Mouse (Mus musculus) adrenal gland, postnatal 14 days (tissue): ENCODE measurements around the gene C8a. TPM values are rescaled to one million over a fixed set of nuclear protein-coding genes. Genes with fewer than 3 reads are reported as not detected.
A peak's percentile ranks its signal among the peaks of the same experiment; 100 is the strongest.

Experiments used
- DNase-seq: peaks from one replicate; pipeline ENCODE4 v3.0.0; 2021; ENCODE audit warnings: mixed read lengths
- long read RNA-seq, 2 experiments: library from polyadenylated mRNA; stranded (forward); transcript quantifications; one replicate each; pipeline ENCODE4 v2.0.0; 2021
- total RNA-seq: library from RNA; stranded (reverse); gene quantifications from 2 replicates; pipeline ENCODE4 v1.2.3, GENCODE M21; 2021

C8a gene
- 0.64 and 20.3 TPM in 2 replicates for total RNA-seq
- long read RNA-seq, experiment 1 = 0 reads
- long read RNA-seq, experiment 2, transcript C8a-202 (11 exons, 3,617 nt) = major isoform, 7 of 16 reads
- long read RNA-seq, experiment 2, partial matches to known transcripts = 2 of 16 reads
- long read RNA-seq, experiment 2, other reads (novel, unspliced or antisense) = 7 of 16 reads

GRCm38 (mm10) chr4:104876323-104876722 lies at the start of gene C8a:
C8a (minus strand) TSS chr4:104876398.
- no peak for DNase-seq

DNA sequence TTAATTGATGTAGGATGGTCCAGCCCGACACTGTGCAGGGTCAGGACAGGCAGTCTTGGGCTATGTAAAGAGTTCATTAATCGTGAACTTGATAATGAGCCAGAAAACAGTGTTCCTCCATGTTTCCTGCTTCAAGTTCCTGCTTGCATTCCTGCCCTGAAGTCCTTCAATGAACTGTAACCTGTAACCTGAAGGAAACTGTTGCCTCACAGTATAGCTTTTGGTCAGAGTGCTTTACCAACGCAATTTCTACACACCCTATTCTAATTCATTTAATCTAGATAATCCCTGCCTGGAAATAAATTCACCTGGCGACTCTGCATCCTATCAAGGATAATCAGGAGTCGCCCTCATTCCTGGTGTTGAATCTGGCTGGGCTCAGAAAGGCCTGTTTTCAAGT lies 49.2 kb upstream of the C8a start:
- DNase-seq = no peak

- no peak for DNase-seq
Observed at GRCm38 (mm10) chr4:104918017-104918416, 41.8 kb upstream of the C8a start.

GRCm38 (mm10) chr4:104914711-104915247 lies 38.6 kb upstream of the C8a start:
- DNase-seq = peak; percentile 32

- no peak for DNase-seq
Observed at GRCm38 (mm10) chr4:104913291-104914129, 37.3 kb upstream of the C8a start, which contains the start of gene Fyb2. Fyb2 (plus strand) TSS chr4:104913456.

GRCm38 (mm10) chr4:104911685-104912084 lies 35.5 kb upstream of the C8a start:
- DNase-seq = peak; percentile 92

- DNase-seq = no peak
Observed at GRCm38 (mm10) chr4:104905049-104905448, 28.9 kb upstream of the C8a start.

DNA sequence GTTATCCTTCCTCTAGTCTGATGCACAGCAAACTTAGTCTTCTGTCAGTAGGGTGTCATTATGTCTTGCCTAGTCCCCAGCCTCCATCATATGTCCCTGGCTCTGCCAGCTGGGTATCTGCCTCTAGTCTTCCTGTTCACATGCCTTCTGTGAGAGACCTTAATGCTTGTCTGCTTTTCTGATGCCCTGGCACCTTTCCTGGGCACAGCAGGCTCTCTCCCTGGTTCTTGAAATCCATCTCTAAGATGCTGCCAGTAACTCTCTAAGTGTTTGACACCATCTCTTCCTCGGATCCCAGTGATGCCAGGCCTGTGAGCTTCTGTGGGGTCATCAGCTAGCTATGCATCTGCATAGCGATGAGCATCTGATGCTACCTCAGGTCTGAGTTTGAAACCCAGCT lies 26.6 kb upstream of the C8a start:
- no peak for DNase-seq

DNA sequence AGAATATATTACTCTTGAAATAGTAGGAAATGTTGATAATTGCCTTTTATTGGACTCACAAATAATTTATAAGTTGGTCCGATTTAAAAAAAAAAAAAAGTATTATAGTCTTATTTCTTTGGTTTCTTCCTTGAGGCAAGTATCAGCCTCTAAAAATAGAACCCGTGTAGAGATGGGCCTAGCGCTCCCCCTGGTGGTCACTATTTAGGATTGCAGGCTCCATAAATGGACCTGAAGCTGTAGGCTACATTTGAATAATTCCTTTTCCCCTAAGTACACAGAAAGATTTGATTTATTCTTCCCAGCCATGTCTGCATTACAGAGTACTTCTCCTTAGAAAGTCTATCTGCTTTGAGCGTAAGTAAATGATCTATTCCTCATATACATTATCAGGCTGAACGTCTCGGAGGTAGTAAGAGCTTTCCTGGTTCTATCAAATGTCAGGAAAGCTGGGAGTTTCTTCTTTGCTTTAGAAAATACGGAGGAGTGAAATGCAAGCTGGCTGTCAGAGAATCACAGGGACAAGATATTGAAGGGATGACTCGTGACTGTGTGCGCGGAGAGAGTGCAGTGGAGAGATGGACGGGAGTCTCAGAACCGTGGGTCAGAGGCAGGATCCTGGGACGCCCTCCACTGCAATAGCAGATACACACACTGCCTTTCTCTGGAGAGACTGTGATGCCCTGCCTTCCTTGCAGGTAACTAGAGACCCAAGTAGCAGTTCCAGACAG lies 18.0 kb upstream of the C8a start:
- DNase-seq = peak; percentile 74

DNA sequence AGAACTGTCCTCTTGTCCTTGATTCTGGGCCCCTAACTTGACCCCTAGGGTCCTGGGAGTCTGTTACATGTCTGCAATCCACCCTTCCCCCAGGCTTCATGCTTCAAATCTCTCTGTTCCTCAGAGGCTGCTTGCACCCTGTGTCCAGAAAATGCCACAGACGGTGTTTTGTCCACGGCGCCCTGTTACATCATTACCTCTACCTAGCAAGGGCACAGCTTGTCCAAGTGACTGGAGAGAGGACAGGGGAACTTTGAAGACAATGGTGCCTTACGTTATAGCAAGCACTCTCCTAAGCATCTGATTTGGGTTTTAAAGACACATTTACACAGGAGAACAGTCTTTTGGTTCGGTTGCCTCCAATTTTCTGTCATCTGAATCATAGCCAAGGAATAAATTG lies 17.4 kb upstream of the C8a start:
- DNase-seq = no peak

DNA sequence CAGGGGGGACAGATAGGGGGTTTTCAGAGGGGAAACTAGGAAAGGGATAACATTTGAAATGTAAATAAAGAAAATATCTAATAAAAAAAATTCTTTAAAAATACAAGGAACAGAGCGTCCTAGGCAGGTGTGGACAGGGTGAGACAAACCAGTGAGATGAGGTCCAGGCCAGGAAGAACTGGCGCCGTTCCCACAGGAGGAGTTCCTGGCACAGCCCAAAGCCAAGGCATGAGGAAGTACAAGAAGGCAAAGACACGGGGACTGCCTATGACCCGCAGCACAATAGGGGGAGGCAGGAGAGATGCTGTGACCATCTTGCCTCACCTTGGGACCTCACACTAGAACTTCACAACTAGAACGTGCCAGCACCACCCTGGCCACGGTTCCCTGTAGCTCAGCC lies 15.5 kb upstream of the C8a start:
- peak; percentile 20 for DNase-seq

DNA sequence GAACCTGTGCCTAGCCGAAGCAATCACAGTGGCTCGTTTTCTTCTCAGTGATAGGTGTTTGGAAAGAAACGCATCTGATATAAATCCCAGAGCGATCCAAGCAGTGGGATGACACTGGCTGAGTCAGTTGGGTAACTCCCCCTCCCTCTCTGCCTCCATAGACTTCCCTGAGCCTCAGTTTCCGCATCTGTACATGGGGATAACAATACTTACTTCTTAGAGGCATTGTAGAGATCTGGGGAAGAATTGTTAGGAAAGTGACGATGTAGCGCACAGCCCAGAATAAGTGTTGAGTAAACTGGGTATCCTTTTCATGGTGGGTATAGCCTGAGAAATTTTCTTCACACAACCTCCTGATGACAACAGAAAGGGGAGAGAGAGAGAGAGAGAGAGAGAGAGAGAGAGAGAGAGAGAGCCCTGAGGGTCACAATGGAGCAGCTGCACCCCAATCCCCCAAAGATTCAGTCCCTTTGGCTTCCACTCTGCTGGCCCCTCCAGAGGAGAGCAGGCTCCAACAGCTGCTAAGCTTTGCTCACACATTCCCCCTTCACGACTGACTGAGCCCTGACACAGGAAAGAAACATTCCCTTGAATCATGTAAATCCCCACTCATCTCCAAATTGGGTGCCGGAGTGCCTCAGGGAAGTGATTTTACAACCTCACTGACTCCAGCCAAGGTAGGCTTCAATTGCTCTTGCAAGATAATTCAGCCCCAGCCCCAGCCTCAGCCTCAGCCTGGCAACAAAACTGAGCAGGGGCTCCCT lies 12.5 kb upstream of the C8a start:
- DNase-seq = no peak

GRCm38 (mm10) chr4:104887486-104887885 lies 11.3 kb upstream of the C8a start:
- DNase-seq = no peak

DNA sequence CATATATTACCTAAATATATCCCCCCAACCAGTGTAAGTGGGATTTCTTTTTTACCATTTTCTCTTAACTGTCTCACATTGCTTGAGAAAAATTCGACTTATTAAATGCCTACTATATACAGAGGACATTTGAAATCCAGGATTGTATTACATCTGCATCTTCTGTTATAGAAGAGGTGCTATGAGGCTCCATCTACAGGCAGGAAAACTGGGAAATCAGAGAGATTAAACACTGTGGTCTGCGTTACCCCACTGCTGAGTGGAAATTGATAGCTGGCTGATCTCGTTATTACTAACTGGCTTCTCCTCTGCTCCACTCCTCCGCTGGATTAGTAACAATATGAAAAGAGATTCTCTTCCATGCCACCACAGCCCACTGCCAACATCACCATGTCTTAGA lies 366 bp downstream of the C8a start:
- DNase-seq = no peak

- no peak for DNase-seq
Observed at GRCm38 (mm10) chr4:104870196-104870595, 6.0 kb downstream of the C8a start.

DNA sequence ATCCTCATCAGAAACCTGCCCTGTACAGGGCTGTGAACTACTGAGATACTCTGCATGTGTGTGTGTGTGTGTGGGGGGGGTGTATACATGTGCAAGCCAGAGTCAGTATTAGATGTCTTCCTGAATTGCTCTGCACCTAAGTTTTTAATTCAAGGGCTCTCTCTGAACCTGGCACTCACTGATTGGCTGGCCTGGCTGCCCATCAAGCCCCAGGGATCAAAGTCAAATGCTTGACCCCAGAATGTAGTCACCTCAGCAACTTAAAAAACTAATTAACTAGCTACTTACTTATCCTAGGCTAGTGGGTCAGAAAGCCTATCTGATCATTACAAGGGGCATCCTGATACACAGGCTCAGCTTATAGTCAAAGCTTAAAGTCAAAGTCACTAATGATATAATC lies 6.6 kb downstream of the C8a start:
- DNase-seq = no peak

DNA sequence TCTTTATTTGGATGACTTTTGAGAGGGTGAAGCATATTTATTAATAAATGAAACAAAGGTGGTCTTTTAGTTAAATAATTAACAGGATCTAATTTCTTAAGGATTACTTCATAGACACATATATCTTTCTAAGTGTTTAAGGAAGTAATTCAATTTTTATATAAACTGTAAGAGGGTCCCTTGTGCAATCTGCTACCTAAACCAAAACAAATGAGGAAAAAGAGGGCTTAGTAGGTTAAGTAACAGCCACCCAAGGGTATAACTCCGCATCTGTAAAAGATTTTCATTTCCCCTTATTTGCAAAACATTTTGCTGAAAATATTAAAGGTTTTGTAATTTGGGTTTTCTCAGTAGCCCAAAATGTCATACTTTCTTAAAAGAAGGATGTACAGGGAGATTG lies 11.8 kb downstream of the C8a start:
- no peak for DNase-seq

GRCm38 (mm10) chr4:104861241-104861640 lies 15.0 kb downstream of the C8a start:
- no peak for DNase-seq

DNA sequence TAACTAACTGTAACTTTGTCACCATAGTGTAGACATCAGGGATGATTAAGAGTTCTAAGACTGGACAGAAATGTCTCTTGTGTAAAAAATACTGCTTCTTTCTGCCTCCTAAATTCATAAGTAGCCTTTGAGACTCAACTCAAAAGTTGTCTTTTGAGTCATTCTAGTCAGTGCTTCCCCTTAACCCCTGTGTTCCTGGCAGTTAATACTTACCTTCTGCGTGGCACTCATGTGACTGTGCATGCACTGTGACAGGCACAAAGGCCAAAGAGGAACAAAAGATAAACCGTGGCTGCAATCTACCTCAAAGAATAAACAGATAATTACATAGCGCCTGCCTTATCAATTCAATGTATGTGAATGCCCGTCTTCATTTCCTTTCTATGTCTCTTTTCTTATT lies 18.4 kb downstream of the C8a start:
- no peak for DNase-seq

- no peak for DNase-seq
Observed at GRCm38 (mm10) chr4:104857029-104857428, 19.2 kb downstream of the C8a start, which contains the start of gene Gm17662. Gm17662 (plus strand) TSS chr4:104857329.

DNA sequence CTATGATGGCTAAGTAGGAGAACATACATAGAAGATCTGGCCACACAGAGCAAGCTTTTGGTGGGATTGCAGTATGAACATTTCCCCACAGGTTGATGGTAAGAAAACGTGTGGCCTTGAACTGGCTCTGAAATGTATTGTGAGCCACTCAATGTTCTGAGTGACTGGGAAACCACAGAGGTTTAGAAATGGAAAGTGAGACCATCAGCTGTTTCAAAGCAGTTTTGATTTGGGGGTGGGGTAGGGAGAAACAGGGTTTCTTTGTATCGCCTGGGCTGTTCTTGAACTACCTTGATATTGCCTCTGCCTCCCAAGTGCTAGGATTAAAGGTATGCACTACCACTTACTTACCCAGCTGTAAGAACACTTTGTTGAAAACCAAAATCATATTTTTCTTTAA lies 21.0 kb downstream of the C8a start:
- no peak for DNase-seq

GRCm38 (mm10) chr4:104843546-104843945 lies 32.7 kb downstream of the C8a start:
- no peak for DNase-seq
